Mouse (Mus musculus) lung, embryonic 14.5 days (tissue): ENCODE measurements around the gene Kcnk2. TPM values are rescaled to one million over a fixed set of nuclear protein-coding genes. Genes with fewer than 3 reads are reported as not detected.

Source experiments
- ATAC-seq: fragments of 200-750 bp; cut with Nextera tagmentation; 2 replicates; pipeline ENCODE4 v1.8.0; 2017; ENCODE audit warnings: mild to moderate bottlenecking, moderate TSS enrichment, moderate library complexity; ENCODE audit not compliant: insufficient read depth
- DNase-seq: peaks from one replicate; pipeline ENCODE4 v3.0.0-alpha.2; 2015
- H3K27ac ChIP-seq: fragments of 300-500 bp; sonication (generic); 2 replicates; pipeline ENCODE4 v1.5.1; 2014; ENCODE audit warnings: low read depth, mild to moderate bottlenecking, moderate library complexity
- H3K27me3 ChIP-seq: fragments of 300-500 bp; sonication (generic); 2 replicates; pipeline ENCODE4 v1.6.1; 2014; ENCODE audit warnings: low read length, control low read depth; ENCODE audit not compliant: insufficient read depth
- H3K36me3 ChIP-seq: fragments of 300-500 bp; sonication (generic); 2 replicates; pipeline ENCODE4 v1.6.1; 2014; ENCODE audit warnings: control low read depth; ENCODE audit not compliant: insufficient read depth
- H3K4me1 ChIP-seq: fragments of 300-500 bp; sonication (generic); 2 replicates; pipeline ENCODE4 v1.6.1; 2014; ENCODE audit warnings: antibody characterized with exemption, control low read depth; ENCODE audit not compliant: insufficient read depth
- H3K4me2 ChIP-seq: fragments of 300-500 bp; sonication (generic); 2 replicates; pipeline ENCODE4 v1.6.1; 2014; ENCODE audit warnings: mild to moderate bottlenecking
- H3K4me3 ChIP-seq: fragments of 300-500 bp; sonication (generic); 2 replicates; pipeline ENCODE4 v1.5.1; 2014; ENCODE audit warnings: low read depth, low read length
- H3K9ac ChIP-seq: fragments of 300-500 bp; sonication (generic); 2 replicates; pipeline ENCODE4 v1.6.1; 2014
- H3K9me3 ChIP-seq: fragments of 300-500 bp; sonication (generic); 2 replicates; pipeline ENCODE4 v1.6.1; 2016; ENCODE audit warnings: low read depth, low read length, control low read depth
- CTCF ChIP-seq: IDR thresholded peaks from 2 replicates; pipeline ENCODE4 v1.5.1; 2016; ENCODE audit warnings: antibody characterized with exemption, low read depth
- WGBS: fragments of 180-500 bp; shearing (Covaris S2); extraction: QIAGEN DNeasy Blood & Tissue Kit; methylation state at CpG from one replicate; pipeline ENCODE4 v1.1.7; 2014; 5-methylcytosine and 5-hydroxymethylcytosine counted together
- microRNA-seq: library from miRNA; unstranded; fragments of <30 nt; microRNA quantifications from one replicate; pipeline ENCODE4, GENCODE M21; 2016; ENCODE audit warnings: borderline number of aligned reads
- polyA plus RNA-seq: library from polyadenylated mRNA; unstranded; fragments of >200 nt; fragmentation: Nextera tagmentation; extraction: Ambion mirVana; gene quantifications from 2 replicates; pipeline ENCODE4 v1.2.1, GENCODE M21; 2014

Gene Kcnk2
- polyA plus RNA-seq, 1 experiment from 2014 or later, result 8.9 TPM

GRCm38 (mm10) chr1:189165141-189165540, 236.9 kb downstream of the Kcnk2 start:
- Histone ChIP-seq H3K27ac (no peak overlapping the region), H3K36me3 (no peaks in the 10 kb centered on the region), H3K9ac (no peak overlapping the region), H3K4me3 (no peak overlapping the region), H3K4me2 (no peak overlapping the region), H3K27me3 (no peaks in the 10 kb centered on the region), H3K4me1 (0 out of 2 replicates have a peak, but pooled peaks cover 2% of the 10 kb centered on the region), H3K9me3 (no peaks in the 10 kb centered on the region)
- ATAC-seq (no peak), DNase-seq (peak; percentile 14)
- WGBS, result 57% methylated on average over 6 of the region's 6 CpGs
- TF ChIP-seq CTCF, result no peak

GRCm38 (mm10) chr1:189164721-189165120, 237.4 kb downstream of the Kcnk2 start:
- ATAC-seq, result 0 out of 2 replicates have a peak, but pooled peaks have one; percentile 44
- Histone ChIP-seq H3K4me1 (0 out of 2 replicates have a peak, but pooled peaks cover 2% of the 10 kb centered on the region), H3K36me3 (no peaks in the 10 kb centered on the region), H3K9me3 (no peaks in the 10 kb centered on the region), H3K4me2 (no peak overlapping the region), H3K4me3 (no peak overlapping the region), H3K27me3 (no peaks in the 10 kb centered on the region), H3K27ac (no peak overlapping the region), H3K9ac (no peak overlapping the region)
- TF ChIP-seq CTCF, result no peak
- WGBS, result 44% methylated on average over 4 of the region's 4 CpGs
- peak; percentile 64 for DNase-seq

DNA sequence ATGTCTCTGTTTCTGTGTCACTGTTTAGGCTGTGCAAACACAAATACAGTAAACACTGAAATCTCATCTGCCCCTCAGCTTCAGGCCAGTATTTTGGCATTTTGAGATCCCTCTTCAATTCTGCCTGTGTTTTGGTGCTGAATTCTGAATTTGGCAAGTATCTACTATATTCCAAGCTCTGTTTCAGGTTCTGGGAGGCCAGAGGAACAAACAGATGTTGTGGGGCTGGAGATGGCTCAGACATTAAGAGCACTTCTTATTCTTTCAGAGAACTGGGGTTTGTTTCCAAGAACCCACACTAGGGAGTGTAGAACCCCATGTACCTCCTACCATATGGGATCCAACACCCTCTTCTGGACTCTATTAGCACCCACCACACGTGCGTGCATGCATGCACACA, 237.8 kb downstream of the Kcnk2 start:
- no peak overlapping the region for H3K27ac ChIP-seq
- peak; percentile 61 for DNase-seq
- no peaks in the 10 kb centered on the region for H3K36me3 ChIP-seq
- H3K9ac ChIP-seq, result no peak overlapping the region
- no peaks in the 10 kb centered on the region for H3K27me3 ChIP-seq
- H3K4me2 ChIP-seq, result no peak overlapping the region
- WGBS, result 85% methylated on average over 2 of the region's 2 CpGs
- H3K9me3 ChIP-seq, result no peaks in the 10 kb centered on the region
- no peak for ATAC-seq
- TF ChIP-seq CTCF, result no peak
- 0 out of 2 replicates have a peak, but pooled peaks cover 2% of the 10 kb centered on the region for H3K4me1 ChIP-seq
- H3K4me3 ChIP-seq, result no peak overlapping the region

Small RNAs within 50 kb of the gene (microRNA-seq; reads per million reads assigned to microRNA genes)
- gene Gm24092, result not detected
